Comparison of ENCODE assay signal across 9 mouse cellular contexts in genomic region chr4:68953667-68954321, GRCm38 (mm10). TPM values are rescaled to one million over a fixed set of nuclear protein-coding genes. Genes with fewer than 3 reads are reported as not detected.
A peak's percentile ranks its signal among the peaks of the same experiment; 100 is the strongest.
DNase-seq lines count a peak whose midpoint lies in the region; ATAC-seq and TF ChIP-seq lines count a peak whose summit lies in the region.
"Had no signal": no experiment of that assay in that cellular context is flagged by ENCODE, and none has a peak within 500 bp of the region (broad histone marks: within the 10 kb centered on the region; RNA-seq: fewer than 3 reads in every experiment).

No protein-coding gene starts in this region.

- peak; percentile 72 for ATAC-seq in intestine, embryonic 16.5 days

- peak overlapping the region; percentile 89 for H3K4me2 ChIP-seq in intestine, embryonic 16.5 days (ENCODE audit: low read depth, low read length)

- H3K4me3 ChIP-seq in heart, embryonic 10.5 days = peak overlapping the region; percentile 68
- H3K4me3 ChIP-seq in intestine, embryonic 16.5 days (ENCODE audit: low read length) = peak overlapping the region; percentile 58
- H3K4me3 ChIP-seq in thymus, adult 2 months (ENCODE audit: control insufficient read depth, insufficient read depth, low read length) = no peak overlapping the region

- H3K9ac ChIP-seq in intestine, embryonic 16.5 days (ENCODE audit: low read depth, low read length) = peak overlapping the region; percentile 59

- TF ChIP-seq CTCF in thymus, adult 2 months (IDR thresholded peaks at IDR 0.05; ENCODE audit: borderline replicate concordance, control insufficient read depth, extremely low read depth, insufficient read depth, low read length, poor library complexity) = no peak

- H3K4me1 ChIP-seq in heart, embryonic 10.5 days = peaks cover 4% of the 10 kb centered on the region; the same call in 1 of the 2 replicates
- H3K4me1 ChIP-seq in intestine, embryonic 16.5 days (ENCODE audit: control insufficient read depth, insufficient read depth, low read length) = peaks cover 3% of the 10 kb centered on the region; the same call in 1 of the 2 replicates
- no peaks in the 10 kb centered on the region for H3K4me1 ChIP-seq in thymus, adult 2 months (replicated peaks; ENCODE audit: control insufficient read depth, insufficient read depth, low read length)

- no peak for TF ChIP-seq POLR2A in thymus, adult 2 months (IDR thresholded peaks at IDR 0.05; ENCODE audit: control insufficient read depth, extremely low read depth, insufficient read depth, low read length, poor library complexity)

- no peaks in the 10 kb centered on the region for H3K36me3 ChIP-seq in heart, embryonic 10.5 days
- no peaks in the 10 kb centered on the region for H3K36me3 ChIP-seq in intestine, embryonic 16.5 days (ENCODE audit: control insufficient read depth, insufficient read depth, low read length)
- no peaks in the 10 kb centered on the region for H3K36me3 ChIP-seq in thymus, adult 2 months (ENCODE audit: control insufficient read depth, insufficient read depth, low read length)
- H3K36me3 ChIP-seq: G1E had no signal

- under 1% methylated on average over 40 of the region's 40 CpGs for WGBS in heart, embryonic 10.5 days
- under 1% methylated on average over 40 of the region's 40 CpGs for WGBS in intestine, embryonic 16.5 days
- WGBS in thymus, adult 2 months = 8% methylated on average over 39 of the region's 40 CpGs

- H3K27ac ChIP-seq in heart, embryonic 10.5 days = peak overlapping the region; percentile 22; the same call in 1 of the 2 replicates
- no peak overlapping the region for H3K27ac ChIP-seq in intestine, embryonic 16.5 days (ENCODE audit: low read length)
- no peak overlapping the region for H3K27ac ChIP-seq in thymus, adult 2 months (ENCODE audit: control insufficient read depth, insufficient read depth, low read length)

- H3K27me3 ChIP-seq in heart, embryonic 10.5 days (ENCODE audit: insufficient read depth, poor library complexity, severe bottlenecking) = peaks cover 39% of the 10 kb centered on the region
- no peaks in the 10 kb centered on the region for H3K27me3 ChIP-seq in intestine, embryonic 16.5 days (replicated peaks; ENCODE audit: control insufficient read depth, insufficient read depth, low read length)
- H3K27me3 ChIP-seq in thymus, adult 2 months (ENCODE audit: control insufficient read depth, insufficient read depth, low read length) = no peaks in the 10 kb centered on the region

- no peaks in the 10 kb centered on the region for H3K9me3 ChIP-seq in heart, embryonic 10.5 days
- no peaks in the 10 kb centered on the region for H3K9me3 ChIP-seq in intestine, embryonic 16.5 days (ENCODE audit: control insufficient read depth, low read length)

- DNase-seq in heart, embryonic 10.5 days (ENCODE audit: low spot score) = peak; percentile 72
- no peak for DNase-seq in heart, adult 18-20 months
- peak; percentile 50 for DNase-seq in retina, postnatal 1 day
- DNase-seq in retina, embryonic 14.5 days (ENCODE audit: low spot score) = no peak
- DNase-seq in right cerebral cortex, postnatal 4 days = peak; percentile 42
- no peak for DNase-seq in cerebellum, postnatal 10 days
- no peak for DNase-seq in thymus, adult 2 months

RNA-seq across cellular contexts. Expression of gene Brinp1, which starts 0.4 kb away (rescaled TPM):
- 1.2 and 3.4 TPM in 2 replicates for polyA plus RNA-seq in heart, embryonic 10.5 days (2016; fragmentation: Nextera tagmentation; extraction: Ambion mirVana)
- under 1 TPM in 1 of 2 experiments, not detected in 1; 0.18 TPM for total RNA-seq in heart, adult 18-20 months (2021)
- polyA plus RNA-seq in intestine, embryonic 16.5 days (2015; fragmentation: Nextera tagmentation; extraction: Ambion mirVana) = 3.6 and 4.5 TPM in 2 replicates
- 0.17 and 0.26 TPM in 2 replicates for polyA plus RNA-seq in thymus, adult 2 months (2012; rRNA removed)
- polyA plus RNA-seq: G1E had no signal

Comparison
In these comparisons a context has a peak if more than half of its experiments do, and no peak if none do; other contexts are left out.
1. DNase-seq: peak in heart, embryonic 10.5 days (single experiment), retina, postnatal 1 day (single experiment) and right cerebral cortex, postnatal 4 days (single experiment); none in heart, adult 18-20 months (0 of 2), retina, embryonic 14.5 days (single experiment), cerebellum, postnatal 10 days (0 of 2) and thymus, adult 2 months (single experiment).